Mouse (Mus musculus): ENCODE measurements around the gene Tmem141. TPM values are rescaled to one million over a fixed set of nuclear protein-coding genes. Genes with fewer than 3 reads are reported as not detected.

The Tmem141 gene
- polyA plus RNA-seq, 1 experiment from 2014 or later: 30.5 TPM

GRCm38 (mm10) chr2:25588227-25588907 is 33.4 kb downstream of the Tmem141 start:
- peaks cover 45% of the 10 kb centered on the region for H3K36me3 ChIP-seq (ENCODE audit: control insufficient read depth, insufficient read depth, low read length)
- 88% methylated on average over 8 of the region's 8 CpGs for WGBS
- H3K4me1 ChIP-seq (replicated peaks; ENCODE audit: control insufficient read depth, insufficient read depth, low read length): no peaks in the 10 kb centered on the region
- no peak overlapping the region for H3K4me3 ChIP-seq (ENCODE audit: low read length)
- no peaks in the 10 kb centered on the region for H3K9me3 ChIP-seq (ENCODE audit: control insufficient read depth, low read length)
- ATAC-seq (ENCODE audit: low read depth): no peak
- H3K27ac ChIP-seq (ENCODE audit: low read length): no peak overlapping the region
- no peak overlapping the region for H3K9ac ChIP-seq (ENCODE audit: low read length)
- H3K4me2 ChIP-seq (ENCODE audit: low read depth, low read length): no peak overlapping the region
- H3K27me3 ChIP-seq (ENCODE audit: control insufficient read depth, insufficient read depth, low read depth, low read length): no peaks in the 10 kb centered on the region

GRCm38 (mm10) chr2:25587290-25587689 is 34.5 kb downstream of the Tmem141 start:
- 86% methylated on average over 8 of the region's 8 CpGs for WGBS
- ATAC-seq (ENCODE audit: low read depth): no peak
- Histone ChIP-seq H3K36me3 (ENCODE audit: control insufficient read depth, insufficient read depth, low read length) (peaks cover 37% of the 10 kb centered on the region), H3K27ac (ENCODE audit: low read length) (no peak overlapping the region), H3K4me3 (ENCODE audit: low read length) (no peak overlapping the region), H3K9me3 (ENCODE audit: control insufficient read depth, low read length) (no peaks in the 10 kb centered on the region), H3K4me2 (ENCODE audit: low read depth, low read length) (no peak overlapping the region), H3K27me3 (ENCODE audit: control insufficient read depth, insufficient read depth, low read depth, low read length) (no peaks in the 10 kb centered on the region), H3K4me1 (replicated peaks; ENCODE audit: control insufficient read depth, insufficient read depth, low read length) (peaks cover 2% of the 10 kb centered on the region; the same call in 1 of the 2 replicates), H3K9ac (ENCODE audit: low read length) (no peak overlapping the region)

DNA sequence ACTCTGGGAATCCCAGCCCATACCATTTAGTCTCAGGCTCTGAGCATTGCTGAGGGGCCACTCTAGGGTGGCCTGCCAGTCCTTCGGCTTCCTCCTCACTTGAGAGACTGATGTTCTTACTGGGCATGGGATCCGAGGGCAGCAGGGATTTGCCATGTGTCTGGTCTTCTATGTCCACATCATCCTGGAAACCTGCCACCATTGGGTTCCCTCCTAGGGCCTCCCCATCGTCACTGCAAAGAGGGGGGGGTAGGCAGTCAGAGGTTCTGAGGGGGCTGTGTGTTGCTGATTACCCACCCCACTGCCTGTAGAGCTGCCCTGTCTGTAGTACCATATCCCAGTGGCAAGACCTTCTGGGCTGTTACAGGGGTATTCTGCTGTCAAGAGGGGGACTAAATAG is 36.2 kb downstream of the Tmem141 start:
- no peak overlapping the region for H3K4me2 ChIP-seq (ENCODE audit: low read depth, low read length)
- no peaks in the 10 kb centered on the region for H3K9me3 ChIP-seq (ENCODE audit: control insufficient read depth, low read length)
- 69% methylated on average over 3 of the region's 3 CpGs for WGBS
- no peak overlapping the region for H3K9ac ChIP-seq (ENCODE audit: low read length)
- peaks cover 23% of the 10 kb centered on the region for H3K36me3 ChIP-seq (ENCODE audit: control insufficient read depth, insufficient read depth, low read length)
- peaks cover 8% of the 10 kb centered on the region for H3K27me3 ChIP-seq (ENCODE audit: control insufficient read depth, insufficient read depth, low read depth, low read length)
- ATAC-seq (ENCODE audit: low read depth): no peak
- no peak overlapping the region for H3K4me3 ChIP-seq (ENCODE audit: low read length)
- H3K4me1 ChIP-seq (replicated peaks; ENCODE audit: control insufficient read depth, insufficient read depth, low read length): peaks cover 10% of the 10 kb centered on the region
- no peak overlapping the region for H3K27ac ChIP-seq (ENCODE audit: low read length)

DNA sequence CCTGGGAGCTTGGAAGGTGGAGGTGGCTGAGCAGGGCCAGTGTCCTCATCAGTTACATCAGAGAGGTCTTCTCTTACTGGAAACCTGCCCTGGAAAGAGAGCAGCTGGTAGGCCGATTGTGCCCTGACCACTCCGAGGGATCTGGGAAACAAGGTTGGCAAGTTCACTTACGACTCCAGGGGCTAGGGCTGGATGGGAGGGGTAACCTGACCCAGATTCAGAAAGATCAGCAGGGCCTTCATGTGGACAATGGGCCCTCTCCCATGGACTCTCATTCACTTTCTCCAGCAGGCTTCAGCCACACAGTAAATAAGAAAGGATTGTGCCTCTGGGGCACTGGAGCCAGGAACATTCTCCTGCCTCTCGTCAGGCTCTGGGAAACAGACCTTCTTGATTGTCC is 36.9 kb downstream of the Tmem141 start:
- peaks cover 21% of the 10 kb centered on the region for H3K36me3 ChIP-seq (ENCODE audit: control insufficient read depth, insufficient read depth, low read length)
- H3K4me3 ChIP-seq (ENCODE audit: low read length): no peak overlapping the region
- WGBS: 85% methylated on average over 4 of the region's 4 CpGs
- H3K9me3 ChIP-seq (ENCODE audit: control insufficient read depth, low read length): no peaks in the 10 kb centered on the region
- H3K4me2 ChIP-seq (ENCODE audit: low read depth, low read length): no peak overlapping the region
- H3K27me3 ChIP-seq (ENCODE audit: control insufficient read depth, insufficient read depth, low read depth, low read length): peaks cover 15% of the 10 kb centered on the region
- ATAC-seq (ENCODE audit: low read depth): no peak
- H3K4me1 ChIP-seq (replicated peaks; ENCODE audit: control insufficient read depth, insufficient read depth, low read length): peaks cover 10% of the 10 kb centered on the region
- no peak overlapping the region for H3K27ac ChIP-seq (ENCODE audit: low read length)
- no peak overlapping the region for H3K9ac ChIP-seq (ENCODE audit: low read length)

DNA sequence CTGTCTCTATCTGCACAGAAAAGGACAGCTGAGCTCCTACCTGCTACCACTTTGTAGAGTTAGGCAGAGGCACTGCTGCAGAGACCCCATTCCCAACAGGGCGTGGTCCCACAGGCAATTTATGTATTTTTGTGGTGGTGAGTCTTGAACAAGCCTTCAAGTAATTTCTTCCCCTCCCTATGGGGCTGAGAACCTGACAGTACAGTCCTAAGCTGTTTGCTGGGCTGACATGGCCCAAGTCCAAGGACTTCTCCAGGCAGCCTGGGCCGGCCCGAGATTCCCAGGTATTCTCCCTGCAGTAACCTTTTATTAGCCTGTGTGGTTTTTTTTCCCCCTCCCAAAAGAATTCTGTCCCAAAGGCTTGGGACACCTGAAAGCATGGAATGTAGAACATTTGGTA is 37.7 kb downstream of the Tmem141 start:
- peaks cover 10% of the 10 kb centered on the region for H3K4me1 ChIP-seq (replicated peaks; ENCODE audit: control insufficient read depth, insufficient read depth, low read length)
- H3K36me3 ChIP-seq (ENCODE audit: control insufficient read depth, insufficient read depth, low read length): peaks cover 21% of the 10 kb centered on the region
- H3K9me3 ChIP-seq (ENCODE audit: control insufficient read depth, low read length): no peaks in the 10 kb centered on the region
- H3K4me3 ChIP-seq (ENCODE audit: low read length): no peak overlapping the region
- no peak overlapping the region for H3K9ac ChIP-seq (ENCODE audit: low read length)
- H3K27ac ChIP-seq (ENCODE audit: low read length): no peak overlapping the region
- no peak for ATAC-seq (ENCODE audit: low read depth)
- peaks cover 22% of the 10 kb centered on the region for H3K27me3 ChIP-seq (ENCODE audit: control insufficient read depth, insufficient read depth, low read depth, low read length)
- no peak overlapping the region for H3K4me2 ChIP-seq (ENCODE audit: low read depth, low read length)
- WGBS: 85% methylated on average over 3 of the region's 3 CpGs

- Histone ChIP-seq H3K4me2 (ENCODE audit: low read depth, low read length) (no peak overlapping the region), H3K27me3 (ENCODE audit: control insufficient read depth, insufficient read depth, low read depth, low read length) (peaks cover 28% of the 10 kb centered on the region), H3K27ac (ENCODE audit: low read length) (no peak overlapping the region), H3K36me3 (ENCODE audit: control insufficient read depth, insufficient read depth, low read length) (peaks cover 21% of the 10 kb centered on the region), H3K4me3 (ENCODE audit: low read length) (no peak overlapping the region), H3K9ac (ENCODE audit: low read length) (no peak overlapping the region), H3K4me1 (replicated peaks; ENCODE audit: control insufficient read depth, insufficient read depth, low read length) (peaks cover 14% of the 10 kb centered on the region), H3K9me3 (ENCODE audit: control insufficient read depth, low read length) (no peaks in the 10 kb centered on the region)
- 48% methylated on average over 4 of the region's 4 CpGs for WGBS
- no peak for ATAC-seq (ENCODE audit: low read depth)
Measured at GRCm38 (mm10) chr2:25583571-25583970, 38.2 kb downstream of the Tmem141 start.

DNA sequence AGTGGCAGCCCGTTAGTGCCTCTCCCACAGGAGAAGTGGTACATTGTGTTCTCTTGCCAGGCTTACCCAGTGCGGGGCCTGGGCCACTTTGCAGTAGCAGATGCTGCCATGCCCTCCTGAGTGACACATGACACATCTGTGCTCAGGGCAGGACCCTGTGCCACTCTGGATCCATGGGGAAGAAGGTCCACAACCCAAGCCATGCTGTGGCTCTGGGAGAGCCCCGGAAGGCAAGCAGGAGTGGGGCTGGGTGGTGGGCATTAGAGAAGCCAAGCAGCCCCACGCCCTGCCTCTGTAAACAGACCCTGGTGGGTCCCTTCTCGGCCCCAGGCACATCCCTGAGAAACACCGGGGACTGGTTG is 38.7 kb downstream of the Tmem141 start:
- ATAC-seq (ENCODE audit: low read depth): no peak
- Histone ChIP-seq H3K9me3 (ENCODE audit: control insufficient read depth, low read length) (no peaks in the 10 kb centered on the region), H3K27ac (ENCODE audit: low read length) (no peak overlapping the region), H3K9ac (ENCODE audit: low read length) (no peak overlapping the region), H3K27me3 (ENCODE audit: control insufficient read depth, insufficient read depth, low read depth, low read length) (peaks cover 33% of the 10 kb centered on the region), H3K36me3 (ENCODE audit: control insufficient read depth, insufficient read depth, low read length) (peaks cover 16% of the 10 kb centered on the region), H3K4me1 (replicated peaks; ENCODE audit: control insufficient read depth, insufficient read depth, low read length) (peaks cover 18% of the 10 kb centered on the region), H3K4me2 (ENCODE audit: low read depth, low read length) (no peak overlapping the region), H3K4me3 (ENCODE audit: low read length) (no peak overlapping the region)
- WGBS: 67% methylated on average over 6 of the region's 6 CpGs

- H3K9ac ChIP-seq (ENCODE audit: low read length): no peak overlapping the region
- H3K36me3 ChIP-seq (ENCODE audit: control insufficient read depth, insufficient read depth, low read length): peaks cover 16% of the 10 kb centered on the region
- H3K4me1 ChIP-seq (replicated peaks; ENCODE audit: control insufficient read depth, insufficient read depth, low read length): peaks cover 23% of the 10 kb centered on the region
- no peak overlapping the region for H3K4me2 ChIP-seq (ENCODE audit: low read depth, low read length)
- peaks cover 38% of the 10 kb centered on the region for H3K27me3 ChIP-seq (ENCODE audit: control insufficient read depth, insufficient read depth, low read depth, low read length)
- peak; percentile 14; the same call in 1 of the 2 replicates for ATAC-seq (ENCODE audit: low read depth)
- WGBS: 44% methylated on average over 12 of the region's 12 CpGs
- H3K4me3 ChIP-seq (ENCODE audit: low read length): no peak overlapping the region
- H3K27ac ChIP-seq (ENCODE audit: low read length): no peak overlapping the region
- H3K9me3 ChIP-seq (ENCODE audit: control insufficient read depth, low read length): no peaks in the 10 kb centered on the region
Measured at GRCm38 (mm10) chr2:25582466-25583119, 39.2 kb downstream of the Tmem141 start.

DNA sequence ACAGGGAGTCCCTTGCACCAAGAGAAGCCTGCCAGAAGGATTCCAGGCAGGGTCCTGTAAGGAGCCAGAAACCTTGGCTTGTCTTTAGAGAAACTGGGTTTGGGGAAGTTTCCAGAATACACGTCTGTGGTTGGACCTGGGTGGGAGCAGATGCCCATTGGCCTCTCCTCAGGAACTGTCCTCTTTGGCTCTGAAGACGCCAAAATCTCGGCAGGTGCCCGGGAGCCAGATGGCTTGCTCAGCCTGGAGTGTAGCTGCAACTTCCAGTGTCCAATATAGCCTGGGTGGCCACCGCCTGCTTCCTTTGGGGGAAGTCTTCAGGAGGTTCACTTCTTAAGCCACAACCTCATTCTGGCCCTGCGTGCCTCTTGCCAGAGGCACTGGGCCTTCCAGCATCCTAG is 39.9 kb downstream of the Tmem141 start:
- Histone ChIP-seq H3K36me3 (ENCODE audit: control insufficient read depth, insufficient read depth, low read length) (peaks cover 16% of the 10 kb centered on the region), H3K9ac (ENCODE audit: low read length) (no peak overlapping the region), H3K27me3 (ENCODE audit: control insufficient read depth, insufficient read depth, low read depth, low read length) (peaks cover 45% of the 10 kb centered on the region), H3K9me3 (ENCODE audit: control insufficient read depth, low read length) (no peaks in the 10 kb centered on the region), H3K4me3 (ENCODE audit: low read length) (no peak overlapping the region), H3K27ac (ENCODE audit: low read length) (no peak overlapping the region), H3K4me1 (replicated peaks; ENCODE audit: control insufficient read depth, insufficient read depth, low read length) (peaks cover 29% of the 10 kb centered on the region), H3K4me2 (ENCODE audit: low read depth, low read length) (peak overlapping the region; percentile 71; the same call in 1 of the 2 replicates)
- ATAC-seq (ENCODE audit: low read depth): 0 out of 2 replicates have a peak, but pooled peaks have one; percentile 15
- WGBS: 22% methylated on average over 6 of the region's 6 CpGs
